Mouse (Mus musculus): ENCODE results near the gene Spin1.

- no peak for TF ChIP-seq POLR2A (IDR thresholded peaks at IDR 0.05; ENCODE audit: insufficient read depth, low read depth, low read length)
- no peak for TF ChIP-seq CTCF (IDR thresholded peaks at IDR 0.05; ENCODE audit: insufficient read depth, low read depth, low read length)
Measured at GRCm38 (mm10) chr13:51178932-51179331, 78.3 kb downstream of the Spin1 start.
